Mouse (Mus musculus) activated CD4-positive, CD25-positive, alpha-beta regulatory T cell, adult 4 months (primary cell): ENCODE measurements around the gene Celf2. TPM values are rescaled to one million over a fixed set of nuclear protein-coding genes. Genes with fewer than 3 reads are reported as not detected.

Experiments used
- ATAC-seq: one replicate; pipeline ENCODE4 v1.8.0; 2017
- polyA plus RNA-seq, 2 experiments: library from polyadenylated mRNA; unstranded; fragments of 100-300 nt; shearing (Covaris generic); gene quantifications; one replicate each; pipeline ENCODE4 v1.2.1; 2017

Gene Celf2
- polyA plus RNA-seq, 2 experiments from 2014 or later: 182 to 204 TPM

- ATAC-seq: no peak
These were observed 970.9 kb downstream of the Celf2 start for GRCm38 (mm10) chr2:6538500-6538899.

GRCm38 (mm10) chr2:6538031-6538430 is 971.3 kb downstream of the Celf2 start:
- no peak for ATAC-seq

GRCm38 (mm10) chr2:6537326-6537725 is 972.0 kb downstream of the Celf2 start:
- ATAC-seq: no peak

- no peak for ATAC-seq
These were observed 973.0 kb downstream of the Celf2 start for GRCm38 (mm10) chr2:6536372-6536771.

GRCm38 (mm10) chr2:6532341-6532740 is 977.0 kb downstream of the Celf2 start:
- ATAC-seq: no peak

GRCm38 (mm10) chr2:6528076-6528475 is 981.3 kb downstream of the Celf2 start:
- no peak for ATAC-seq

GRCm38 (mm10) chr2:6526825-6527224 is 982.5 kb downstream of the Celf2 start:
- no peak for ATAC-seq

- no peak for ATAC-seq
These were observed 983.1 kb downstream of the Celf2 start for GRCm38 (mm10) chr2:6526311-6526710.

GRCm38 (mm10) chr2:6523924-6524300 is 985.5 kb downstream of the Celf2 start:
- ATAC-seq: no peak

GRCm38 (mm10) chr2:6523261-6523923 is 986.0 kb downstream of the Celf2 start:
- ATAC-seq: no peak

- ATAC-seq: no peak
These were observed 987.0 kb downstream of the Celf2 start for GRCm38 (mm10) chr2:6522411-6522810.

- ATAC-seq: no peak
These were observed 996.2 kb downstream of the Celf2 start for GRCm38 (mm10) chr2:6513176-6513575.

GRCm38 (mm10) chr2:6507071-6507470 is 1002.3 kb downstream of the Celf2 start:
- no peak for ATAC-seq

- no peak for ATAC-seq
These were observed 1003.2 kb downstream of the Celf2 start for GRCm38 (mm10) chr2:6505979-6506811.

- no peak for ATAC-seq
These were observed 1003.8 kb downstream of the Celf2 start for GRCm38 (mm10) chr2:6505531-6505930.

GRCm38 (mm10) chr2:6498101-6498500 is 1011.3 kb downstream of the Celf2 start:
- ATAC-seq: no peak

GRCm38 (mm10) chr2:6497636-6498035 is 1011.7 kb downstream of the Celf2 start:
- ATAC-seq: no peak

GRCm38 (mm10) chr2:6493886-6494285 is 1015.5 kb downstream of the Celf2 start:
- ATAC-seq: no peak

- no peak for ATAC-seq
These were observed 1018.5 kb downstream of the Celf2 start for GRCm38 (mm10) chr2:6490870-6491269.

GRCm38 (mm10) chr2:6490076-6490475 is 1019.3 kb downstream of the Celf2 start:
- ATAC-seq: no peak
